ENCODE assay signal across 13 mouse cellular contexts in the genomic region with DNA sequence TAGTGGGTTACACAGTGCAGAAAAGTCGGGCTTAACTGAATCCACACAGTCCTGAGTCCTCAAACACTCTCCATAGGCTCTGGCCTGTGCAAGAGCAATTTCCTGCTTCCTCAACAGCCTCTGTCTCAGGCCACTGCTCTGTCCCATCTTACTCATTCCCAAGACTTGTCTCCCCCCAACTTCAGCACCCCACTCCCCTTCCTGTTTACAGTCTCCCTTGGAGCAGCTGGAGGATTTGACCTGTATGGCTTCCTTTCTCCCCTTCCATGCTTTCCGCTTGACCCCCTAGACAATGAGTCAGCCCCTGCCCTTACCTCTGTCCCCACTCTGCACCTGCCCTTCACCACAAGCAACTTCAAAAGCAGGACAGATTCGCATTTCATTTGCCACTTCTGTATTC.
DNase-seq lines count a peak whose midpoint lies in the region; ATAC-seq and TF ChIP-seq lines count a peak whose summit lies in the region.
"Had no signal": no experiment of that assay in that cellular context is flagged by ENCODE, and none has a peak within 500 bp of the region (broad histone marks: within the 10 kb centered on the region; RNA-seq: fewer than 3 reads in every experiment).

No protein-coding gene starts in this region.

- no peak overlapping the region for H3K4me2 ChIP-seq in heart, embryonic 13.5 days
- no peak overlapping the region for H3K4me2 ChIP-seq in intestine, embryonic 16.5 days (ENCODE audit: low read depth, low read length)
- H3K4me2 ChIP-seq in stomach, embryonic 15.5 days: no peak overlapping the region

- H3K4me1 ChIP-seq in heart, embryonic 13.5 days: peaks cover 8% of the 10 kb centered on the region; the same call in 1 of the 2 replicates
- H3K4me1 ChIP-seq in liver, adult 2 months (ENCODE audit: control insufficient read depth, insufficient read depth, low read length): no peaks in the 10 kb centered on the region; the same call in 1 of the 2 replicates
- no peaks in the 10 kb centered on the region for H3K4me1 ChIP-seq in intestine, embryonic 16.5 days (ENCODE audit: control insufficient read depth, insufficient read depth, low read length)
- H3K4me1 ChIP-seq in stomach, embryonic 15.5 days: no peaks in the 10 kb centered on the region

- 0 out of 2 replicates have a peak overlapping the region, but pooled peaks have one; percentile 13 for H3K27ac ChIP-seq in heart, embryonic 13.5 days (replicated peaks)
- peak overlapping the region; percentile 65 for H3K27ac ChIP-seq in liver, adult 2 months (replicated peaks; ENCODE audit: insufficient read depth, low read depth, low read length)
- H3K27ac ChIP-seq in intestine, embryonic 16.5 days (ENCODE audit: low read length): 0 out of 2 replicates have a peak overlapping the region, but pooled peaks have one; percentile 29
- peak overlapping the region; percentile 49; the same call in 1 of the 2 replicates for H3K27ac ChIP-seq in stomach, embryonic 15.5 days
- H3K27ac ChIP-seq: liver, embryonic 14.5 days had no signal

- H3K9ac ChIP-seq in heart, embryonic 13.5 days: no peak overlapping the region
- H3K9ac ChIP-seq in liver, adult 2 months (ENCODE audit: low read depth, low read length): no peak overlapping the region
- no peak overlapping the region for H3K9ac ChIP-seq in intestine, embryonic 16.5 days (ENCODE audit: low read depth, low read length)
- no peak overlapping the region for H3K9ac ChIP-seq in stomach, embryonic 15.5 days
- H3K9ac ChIP-seq: liver, embryonic 14.5 days had no signal

- DNase-seq in heart, postnatal 4 days: no peak
- no peak for DNase-seq in liver, adult 2 months (ENCODE audit: extremely low read depth, low read depth, low spot score)
- DNase-seq in liver: no peak
- no peak for DNase-seq in cerebellum, postnatal 25 days
- no peak for DNase-seq in cerebellum, postnatal 14 days
- DNase-seq: gastrocnemius, postnatal 14 days; right cerebral cortex, postnatal 4 days had no signal

- no peak for TF ChIP-seq CTCF in liver, adult 2 months (IDR thresholded peaks at IDR 0.05; ENCODE audit: low read depth, low read length)

- no peaks in the 10 kb centered on the region for H3K9me3 ChIP-seq in heart, embryonic 13.5 days
- no peaks in the 10 kb centered on the region for H3K9me3 ChIP-seq in intestine, embryonic 16.5 days (ENCODE audit: control insufficient read depth, low read length)
- H3K9me3 ChIP-seq in stomach, embryonic 15.5 days: no peaks in the 10 kb centered on the region; the same call in 1 of the 2 replicates

- ATAC-seq in heart, embryonic 13.5 days (ENCODE audit: extremely low read depth, insufficient number of reproducible peaks, low FRiP score, low TSS enrichment): no peak
- ATAC-seq in intestine, embryonic 16.5 days: 0 out of 2 replicates have a peak, but pooled peaks have one; percentile 44
- ATAC-seq in stomach, embryonic 15.5 days (ENCODE audit: insufficient read depth, low FRiP score, low read depth): peak; percentile 53; the same call in 1 of the 2 replicates
- ATAC-seq: inflammation-experienced regulatory T-cells, adult 6 months; midbrain, embryonic 16.5 days had no signal

- H3K79me2 ChIP-seq in liver, adult 2 months (ENCODE audit: control insufficient read depth, insufficient read depth, low read length): no peaks in the 10 kb centered on the region; the same call in 1 of the 2 replicates

- peaks cover 7% of the 10 kb centered on the region; the same call in 1 of the 2 replicates for H3K36me3 ChIP-seq in heart, embryonic 13.5 days
- H3K36me3 ChIP-seq in liver, adult 2 months (ENCODE audit: control insufficient read depth, insufficient read depth, low read length): no peaks in the 10 kb centered on the region
- no peaks in the 10 kb centered on the region; the same call in 1 of the 2 replicates for H3K36me3 ChIP-seq in intestine, embryonic 16.5 days (ENCODE audit: control insufficient read depth, insufficient read depth, low read length)
- no peaks in the 10 kb centered on the region for H3K36me3 ChIP-seq in stomach, embryonic 15.5 days

- 66% methylated on average over 3 of the region's 3 CpGs for WGBS in heart, embryonic 13.5 days
- 62% methylated on average over 3 of the region's 3 CpGs for WGBS in liver, adult 2 months
- WGBS in intestine, embryonic 16.5 days: 76% methylated on average over 3 of the region's 3 CpGs
- 80% methylated on average over 3 of the region's 3 CpGs for WGBS in stomach, embryonic 15.5 days

- no peak for TF ChIP-seq POLR2A in liver, adult 2 months (IDR thresholded peaks at IDR 0.05; ENCODE audit: extremely low read depth, insufficient read depth, low read length)

- no peaks in the 10 kb centered on the region for H3K27me3 ChIP-seq in heart, embryonic 13.5 days (replicated peaks)
- no peaks in the 10 kb centered on the region for H3K27me3 ChIP-seq in liver, adult 2 months (ENCODE audit: control insufficient read depth, insufficient read depth, low read length)
- H3K27me3 ChIP-seq in intestine, embryonic 16.5 days (replicated peaks; ENCODE audit: control insufficient read depth, insufficient read depth, low read length): no peaks in the 10 kb centered on the region
- H3K27me3 ChIP-seq in stomach, embryonic 15.5 days (replicated peaks): no peaks in the 10 kb centered on the region

- H3K4me3 ChIP-seq in heart, embryonic 13.5 days: no peak overlapping the region
- no peak overlapping the region for H3K4me3 ChIP-seq in liver, adult 2 months (ENCODE audit: insufficient read depth, low read depth, low read length)
- H3K4me3 ChIP-seq in intestine, embryonic 16.5 days (ENCODE audit: low read length): no peak overlapping the region
- H3K4me3 ChIP-seq in stomach, embryonic 15.5 days (replicated peaks): no peak overlapping the region

Comparison
In these comparisons a context has a peak if more than half of its experiments do, and no peak if none do; other contexts are left out.
1. H3K27ac ChIP-seq: peak in every context shown above with its lines; median percentile 65 in liver, adult 2 months; 49 in stomach, embryonic 15.5 days; 29 in intestine, embryonic 16.5 days; 13 in heart, embryonic 13.5 days.